Mouse (Mus musculus) embryonic fibroblast, embryonic 13.5 days (primary cell): ENCODE results near the gene Serinc1. TPM values are rescaled to one million over a fixed set of nuclear protein-coding genes. Genes with fewer than 3 reads are reported as not detected.
"Not testable (repeated sequence)": the region's sequence is repeated elsewhere in the genome, so short reads cannot be mapped to it uniquely, and the experiment has no call there.

Source experiments
- H3K27ac ChIP-seq: 2 replicates; pipeline ENCODE4 v1.5.1; 2012; ENCODE audit warnings: low read length, control low read depth, inconsistent platforms; ENCODE audit not compliant: insufficient read depth
- H3K4me1 ChIP-seq: 2 replicates; pipeline ENCODE4 v1.6.1; 2011; ENCODE audit warnings: low read length; ENCODE audit not compliant: control insufficient read depth, insufficient read depth
- H3K4me3 ChIP-seq: 2 replicates; pipeline ENCODE4 v1.5.1; 2011; ENCODE audit warnings: mild to moderate bottlenecking, control low read depth, low read length; ENCODE audit not compliant: insufficient read depth
- CTCF ChIP-seq: IDR thresholded peaks from 2 replicates; pipeline ENCODE4 v1.5.1; 2011; ENCODE audit warnings: mild to moderate bottlenecking, control low read depth, low read length, moderate library complexity, borderline replicate concordance; ENCODE audit not compliant: insufficient read depth
- POLR2A ChIP-seq: IDR thresholded peaks from 2 replicates; pipeline ENCODE4 v1.6.1; 2011; ENCODE audit warnings: low read depth, mild to moderate bottlenecking, control low read depth, low read length, moderate library complexity
- polyA plus RNA-seq: library from polyadenylated mRNA; stranded (reverse); fragments of >200 nt; gene quantifications from 2 replicates; pipeline ENCODE4 v1.2.4, GENCODE M21; 2011; ENCODE audit warnings: low read depth; ENCODE audit not compliant: missing spikeins, insufficient read length

The Serinc1 gene
- polyA plus RNA-seq, result 303 and 328 TPM in 2 replicates

DNA sequence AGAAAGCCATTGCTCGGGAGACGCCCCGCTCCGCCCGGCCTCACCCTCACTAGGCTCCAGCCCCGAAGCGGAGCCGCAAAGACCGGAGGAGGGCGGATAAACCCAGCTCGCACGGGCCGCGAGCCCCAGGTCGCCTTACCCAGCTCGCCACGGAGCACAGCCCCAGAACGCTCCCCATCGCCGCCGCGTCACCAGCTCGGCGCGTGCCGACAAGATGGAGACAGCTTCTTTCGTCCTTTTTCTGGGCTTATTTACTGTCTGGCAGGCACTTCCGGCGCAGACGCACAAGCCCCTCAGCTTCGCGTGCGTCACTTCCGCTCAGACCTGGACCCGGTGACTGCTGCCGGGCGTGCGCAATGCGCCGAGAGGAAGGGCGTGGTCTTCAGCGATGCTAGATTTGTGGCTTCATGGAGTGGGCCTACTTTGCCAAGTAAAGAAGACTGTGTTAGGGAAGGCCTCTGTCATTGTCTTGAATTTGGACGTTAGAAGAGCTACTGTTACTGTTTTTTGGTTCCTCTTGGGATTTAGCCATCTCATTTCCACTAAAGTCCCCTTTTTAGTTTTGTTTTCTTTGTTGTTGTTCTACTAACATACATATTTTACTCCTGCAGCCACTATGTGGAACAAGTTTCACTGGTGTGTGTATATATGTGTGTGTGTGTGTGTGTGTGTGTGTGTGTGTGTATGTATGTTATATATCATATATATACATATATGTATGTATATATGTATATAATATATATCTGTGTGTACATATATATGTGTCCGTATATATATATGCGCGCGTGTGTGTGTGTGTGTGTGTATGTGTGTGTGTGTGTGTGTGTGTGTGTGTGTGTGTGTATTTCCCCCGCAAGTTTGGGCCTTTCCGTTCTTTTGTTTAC is at the start of gene Serinc1:
TSS of gene Serinc1 (minus strand) at position 313 of the 884 bp plus-strand sequence.
- Histone ChIP-seq H3K4me3 (peak within 1 kb of the TSS; percentile 92), H3K4me1 (no peaks in the 10 kb centered on the region), H3K27ac (peak within 1 kb of the TSS; percentile 79)
- TF ChIP-seq CTCF, result no peak
- TF ChIP-seq POLR2A, result peak; percentile 96

DNA sequence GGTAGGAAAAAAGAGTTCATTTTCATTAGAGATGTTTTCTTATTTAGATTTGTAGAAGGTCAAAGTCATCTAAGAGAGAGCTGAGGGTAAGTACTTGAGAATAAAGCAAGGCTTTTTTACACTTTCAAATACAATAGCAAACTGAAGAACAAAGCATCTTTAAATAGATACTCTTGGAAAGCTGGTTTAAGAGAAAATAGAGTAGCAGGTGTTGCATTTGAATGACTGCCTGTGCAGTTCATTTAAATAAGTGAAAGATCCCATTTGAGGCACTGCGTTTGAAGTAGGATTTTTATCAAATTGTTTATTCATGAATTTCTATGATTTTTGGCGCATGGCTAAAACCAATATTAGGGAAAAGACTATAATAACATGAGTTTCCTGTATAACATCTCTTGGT is 44.4 kb upstream of the Serinc1 start:
- TF ChIP-seq POLR2A, result no peak
- no peak for TF ChIP-seq CTCF
- Histone ChIP-seq H3K4me1 (no peaks in the 10 kb centered on the region), H3K27ac (no peak overlapping the region), H3K4me3 (no peak overlapping the region)

DNA sequence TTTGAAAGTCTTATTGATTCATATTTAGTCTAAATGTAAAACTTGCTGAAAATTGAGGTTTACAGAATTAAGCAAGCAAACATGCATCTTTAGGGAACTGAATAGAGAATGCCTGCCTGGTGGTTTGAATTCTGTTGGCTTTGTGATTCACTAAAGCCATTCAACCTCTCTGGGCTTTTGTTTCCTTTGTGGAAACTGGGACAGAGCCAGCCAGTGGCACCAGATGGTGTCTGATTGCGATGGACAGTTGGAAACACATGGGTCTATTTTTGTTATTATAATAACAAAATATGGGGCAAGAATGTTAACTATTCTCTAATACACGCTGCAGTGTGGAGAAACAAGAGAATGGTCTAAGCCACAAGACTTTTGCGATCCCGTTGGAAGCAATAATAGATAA is 39.8 kb upstream of the Serinc1 start:
- Histone ChIP-seq H3K27ac (no peak overlapping the region), H3K4me3 (no peak overlapping the region), H3K4me1 (no peaks in the 10 kb centered on the region; the same call in 1 of the 2 replicates)
- TF ChIP-seq POLR2A (no peak), CTCF (no peak)

DNA sequence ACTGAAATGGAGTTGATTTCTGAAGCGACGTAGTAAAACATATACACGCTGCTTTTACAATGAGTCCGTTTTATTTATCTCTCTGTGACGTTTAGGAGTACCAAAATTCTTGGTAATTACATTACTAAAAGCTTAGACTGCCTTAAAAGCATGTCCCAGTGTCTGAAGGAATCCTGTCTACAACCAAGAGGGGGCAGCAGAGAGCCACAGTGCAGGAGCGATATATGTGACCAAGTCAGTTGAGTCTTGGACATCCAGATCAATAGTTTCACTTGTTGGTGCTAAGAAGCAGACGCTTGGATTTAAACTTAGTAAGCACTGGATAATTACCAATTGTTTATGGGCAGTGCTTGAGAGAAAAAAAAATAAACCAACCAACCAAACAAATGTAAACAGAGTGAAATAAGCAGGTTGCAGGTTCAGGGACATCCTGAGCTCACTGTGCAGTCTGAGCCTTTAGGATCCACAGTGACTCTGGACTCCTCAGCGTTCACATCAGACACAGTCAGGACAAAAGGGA is 38.9 kb upstream of the Serinc1 start:
- TF ChIP-seq CTCF (peak; percentile 32; the same call in 1 of the 2 replicates), POLR2A (no peak)
- no peak overlapping the region for H3K4me3 ChIP-seq
- H3K27ac ChIP-seq, result no peak overlapping the region
- no peaks in the 10 kb centered on the region; the same call in 1 of the 2 replicates for H3K4me1 ChIP-seq

DNA sequence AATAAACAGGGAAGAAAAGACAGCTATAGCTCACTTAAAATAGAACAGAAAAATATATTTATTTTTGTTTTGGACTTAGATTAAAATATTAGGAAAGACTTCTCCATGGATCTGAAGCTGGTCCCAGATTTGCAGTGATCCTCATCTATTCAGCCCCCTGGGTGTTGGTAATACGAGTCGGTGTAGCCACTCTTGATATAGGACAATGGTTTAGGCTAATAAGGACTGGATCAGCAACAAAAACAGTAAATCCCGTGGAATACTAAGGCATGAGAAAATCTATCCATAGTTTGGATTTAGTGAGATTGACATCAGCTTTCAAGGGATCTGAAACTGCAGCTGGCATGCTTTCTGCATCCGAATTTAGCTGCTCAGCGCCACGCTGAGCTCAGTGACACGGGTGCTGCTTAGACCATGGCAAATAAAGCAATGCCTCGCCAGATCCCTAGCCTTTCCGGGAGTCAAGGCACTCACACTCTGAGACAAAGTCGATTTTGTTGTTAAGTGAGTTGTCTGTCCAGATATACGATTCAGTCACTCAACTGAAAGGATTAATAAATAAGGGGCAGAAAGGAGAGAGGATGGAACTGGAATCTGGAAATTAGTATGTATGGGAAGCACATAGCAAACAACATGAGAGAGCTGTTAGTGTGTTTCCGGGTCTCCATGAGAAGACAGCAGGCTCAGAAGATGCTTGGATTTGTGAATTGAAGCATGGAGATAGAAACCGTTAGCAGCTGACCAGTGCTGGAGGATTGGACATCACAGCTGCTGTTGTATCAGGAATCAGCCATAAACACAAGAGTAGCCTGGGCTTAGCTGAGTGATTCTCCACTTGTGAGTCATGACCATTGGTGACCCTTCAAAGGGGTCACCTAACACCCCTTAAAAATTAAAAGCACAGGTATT is 36.9 kb upstream of the Serinc1 start:
- no peak for TF ChIP-seq POLR2A
- TF ChIP-seq CTCF, result no peak
- no peaks in the 10 kb centered on the region; the same call in 1 of the 2 replicates for H3K4me1 ChIP-seq
- H3K27ac ChIP-seq, result no peak overlapping the region
- H3K4me3 ChIP-seq, result no peak overlapping the region

DNA sequence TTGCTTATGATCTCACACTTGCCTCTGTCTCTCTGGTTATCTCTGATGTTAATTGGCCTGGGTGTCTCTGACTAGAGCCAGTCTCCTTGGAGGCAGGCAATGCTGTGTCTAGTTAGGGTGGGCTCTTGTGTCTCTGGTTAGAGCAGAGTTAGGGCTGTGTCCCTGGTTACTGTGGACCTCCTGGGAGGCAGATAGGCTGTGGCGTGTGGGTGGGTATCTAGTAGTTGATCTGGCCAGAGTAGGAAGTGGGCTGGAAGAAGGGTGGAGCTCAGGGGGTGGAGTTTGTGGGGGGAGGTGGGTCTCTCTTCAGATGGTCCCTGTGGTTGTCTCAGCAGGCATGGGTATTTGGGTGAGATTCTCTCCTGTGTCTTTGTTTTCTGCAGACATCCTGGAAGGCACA is 33.9 kb upstream of the Serinc1 start:
- Histone ChIP-seq H3K27ac (no peak overlapping the region), H3K4me1 (no peaks in the 10 kb centered on the region; the same call in 1 of the 2 replicates), H3K4me3 (no peak overlapping the region)
- no peak for TF ChIP-seq CTCF
- no peak for TF ChIP-seq POLR2A

DNA sequence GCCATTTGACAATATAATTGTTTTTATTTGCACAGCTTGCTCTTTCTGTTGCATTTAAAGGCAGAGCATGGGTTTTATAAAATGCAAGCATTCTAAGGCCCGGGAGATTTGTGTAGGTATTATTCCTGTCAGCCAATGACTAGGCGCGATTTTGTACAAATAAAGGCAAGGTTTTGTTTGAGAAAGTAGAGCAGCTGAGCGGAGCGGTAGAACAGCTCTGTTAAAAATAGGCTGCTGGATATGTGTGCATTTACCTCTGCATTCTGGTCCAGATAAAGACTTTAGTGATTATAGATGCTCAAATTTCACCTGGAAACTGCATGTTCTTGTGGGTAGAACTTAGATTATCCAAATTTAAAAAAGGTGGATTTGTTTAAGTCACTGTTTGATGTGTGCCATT is 25.3 kb upstream of the Serinc1 start:
- H3K4me1 ChIP-seq, result no peaks in the 10 kb centered on the region
- TF ChIP-seq POLR2A, result no peak
- no peak for TF ChIP-seq CTCF

DNA sequence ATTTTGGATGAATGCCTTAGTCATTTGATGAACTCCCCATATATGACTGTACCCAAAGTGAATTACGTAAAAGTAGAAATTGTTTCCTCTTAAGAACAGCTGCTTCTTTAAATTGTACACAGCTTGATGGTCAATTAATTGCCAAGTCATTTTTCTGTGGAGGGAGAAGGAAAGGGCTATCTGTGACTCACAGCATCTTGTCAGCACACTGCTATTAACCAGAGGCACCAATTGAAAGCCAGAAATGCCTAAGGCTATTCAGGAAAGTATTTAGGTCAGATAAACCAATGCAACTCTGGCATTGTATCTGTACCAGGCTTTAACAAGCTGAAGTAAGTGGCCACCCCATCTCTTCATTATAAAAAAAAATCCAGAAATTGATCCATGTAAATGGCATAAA is 21.4 kb upstream of the Serinc1 start:
- H3K27ac ChIP-seq, result no peak overlapping the region
- no peak for TF ChIP-seq POLR2A
- TF ChIP-seq CTCF, result no peak
- H3K4me1 ChIP-seq, result no peaks in the 10 kb centered on the region
- H3K4me3 ChIP-seq, result no peak overlapping the region

More for the DNA sequence above, 25.3 kb upstream of the Serinc1 start:
- H3K27ac ChIP-seq, result no peak overlapping the region
- H3K4me3 ChIP-seq, result no peak overlapping the region

DNA sequence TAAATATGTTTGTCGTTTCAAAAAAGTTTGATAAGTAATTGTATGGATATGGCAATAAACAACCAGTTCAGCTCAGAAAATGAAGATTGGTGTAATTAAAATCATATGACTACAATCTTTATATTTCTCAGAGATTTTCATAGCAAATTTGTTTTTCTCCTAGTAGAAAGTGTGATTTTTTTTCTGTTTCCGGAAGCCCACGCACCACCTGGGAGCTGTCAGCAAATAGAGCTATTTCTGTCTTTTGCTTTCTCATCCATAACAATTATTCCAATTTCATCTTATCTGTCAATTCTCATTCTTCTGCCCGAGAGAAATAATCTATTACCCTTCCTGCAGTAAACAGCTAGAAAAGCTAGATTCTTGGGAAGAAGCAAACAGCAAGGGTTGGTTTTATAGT is 17.3 kb upstream of the Serinc1 start:
- H3K4me1 ChIP-seq, result no peaks in the 10 kb centered on the region
- no peak overlapping the region for H3K27ac ChIP-seq
- TF ChIP-seq CTCF (no peak), POLR2A (no peak)
- H3K4me3 ChIP-seq, result no peak overlapping the region

DNA sequence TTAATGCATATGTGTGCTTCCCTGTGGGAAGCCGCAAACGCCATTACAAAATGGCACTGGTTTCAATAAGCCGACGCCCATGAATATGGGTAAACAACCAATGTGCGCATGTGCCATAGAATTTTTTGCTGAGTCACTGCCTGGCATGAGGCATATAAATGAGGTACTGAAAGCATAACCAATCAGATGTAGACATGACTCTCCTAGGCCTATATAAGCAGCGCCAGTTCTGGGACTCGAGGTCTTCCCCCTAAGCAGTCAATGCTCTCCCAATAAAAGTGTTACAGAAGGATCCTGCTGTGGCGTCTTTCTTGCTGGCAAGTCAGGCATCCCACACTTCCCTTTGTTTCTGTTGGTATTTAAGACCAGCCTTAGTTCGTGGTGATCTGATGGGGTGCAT is 11.6 kb upstream of the Serinc1 start:
- not testable (repeated sequence) for H3K4me1 ChIP-seq, H3K27ac ChIP-seq, H3K4me3 ChIP-seq
